Comparison of ENCODE assay signal across 9 mouse cellular contexts in the genomic region with DNA sequence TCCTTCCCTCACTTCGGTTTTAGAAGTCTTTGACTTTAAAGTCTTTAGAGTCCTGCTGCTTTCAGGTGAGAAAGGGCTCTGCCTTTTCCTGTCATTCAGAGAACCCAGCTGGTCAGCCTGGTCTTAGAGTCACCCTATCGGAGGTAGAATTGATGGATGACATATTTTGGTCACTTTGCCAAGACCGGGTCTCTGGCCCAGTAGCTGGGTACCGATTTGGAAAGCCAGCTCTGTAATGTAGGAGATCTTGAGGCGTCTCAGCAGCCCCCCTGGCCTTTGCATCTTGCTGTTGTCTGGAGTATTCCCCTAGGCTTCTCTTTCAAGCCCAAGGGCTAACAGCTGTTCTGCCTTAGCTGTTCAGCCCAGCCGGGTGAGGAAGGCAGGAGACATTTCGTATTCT. TPM values are rescaled to one million over a fixed set of nuclear protein-coding genes. Genes with fewer than 3 reads are reported as not detected.
DNase-seq lines count a peak whose midpoint lies in the region; ATAC-seq and TF ChIP-seq lines count a peak whose summit lies in the region.
"Had no signal": no experiment of that assay in that cellular context is flagged by ENCODE, and none has a peak within 500 bp of the region (broad histone marks: within the 10 kb centered on the region; RNA-seq: fewer than 3 reads in every experiment).

No protein-coding gene starts in this region.

- no peak overlapping the region for H3K27ac ChIP-seq in forebrain, embryonic 12.5 days
- no peak overlapping the region for H3K27ac ChIP-seq in neural tube, embryonic 14.5 days (ENCODE audit: low read depth, low read length)

- peak overlapping the region; percentile 81 for H3K4me2 ChIP-seq in forebrain, embryonic 12.5 days
- peak overlapping the region; percentile 63 for H3K4me2 ChIP-seq in neural tube, embryonic 14.5 days (ENCODE audit: low read depth, low read length)

- H3K4me1 ChIP-seq in erythroblast, embryonic 14.5 days (ENCODE audit: control insufficient read depth), result peaks cover 29% of the 10 kb centered on the region
- H3K4me1 ChIP-seq in G1E (ENCODE audit: insufficient read depth, low read depth, low read length), result peaks cover 39% of the 10 kb centered on the region
- peaks cover 26% of the 10 kb centered on the region for H3K4me1 ChIP-seq in forebrain, embryonic 12.5 days
- peaks cover 5% of the 10 kb centered on the region for H3K4me1 ChIP-seq in neural tube, embryonic 14.5 days (ENCODE audit: control insufficient read depth, insufficient read depth, low read length)

- 17% methylated on average over 7 of the region's 7 CpGs for WGBS in forebrain, embryonic 12.5 days
- whole genome bisulfite sequencing in neural tube, embryonic 14.5 days, result 9% methylated on average over 7 of the region's 7 CpGs

- no peak for DNase-seq in G1E (ENCODE audit: low spot score)
- peak; percentile 18 to 29 for DNase-seq in kidney, postnatal 4 days
- DNase-seq in right cerebral cortex, postnatal 14 days, result no peak
- DNase-seq in right cerebral cortex, postnatal 36 days (ENCODE audit: low spot score in 2 of 2), result no peak

- H3K4me3 ChIP-seq in erythroblast, embryonic 14.5 days (replicated peaks), result peak overlapping the region; percentile 61
- peak overlapping the region; percentile 85 for H3K4me3 ChIP-seq in G1E (ENCODE audit: low read depth, low read length)
- peak overlapping the region; percentile 40 for H3K4me3 ChIP-seq in forebrain, embryonic 12.5 days (replicated peaks)
- H3K4me3 ChIP-seq in neural tube, embryonic 14.5 days (ENCODE audit: low read depth, low read length), result peak overlapping the region; percentile 40

- no peak for TF ChIP-seq CTCF in G1E (IDR thresholded peaks at IDR 0.05; ENCODE audit: low read depth, low read length)

- no peak for ATAC-seq in erythroblast, adult 5-6 weeks (replicated peaks; ENCODE audit: low FRiP score, poor library complexity, severe bottlenecking)
- no peak for ATAC-seq in G1E (ENCODE audit: extremely low read depth, insufficient number of reproducible peaks, low FRiP score, poor library complexity, severe bottlenecking)
- no peak for ATAC-seq in forebrain, embryonic 12.5 days (ENCODE audit: low FRiP score)
- no peak for ATAC-seq in neural tube, embryonic 14.5 days (ENCODE audit: low read depth)

- H3K27me3 ChIP-seq in erythroblast, embryonic 14.5 days (ENCODE audit: control insufficient read depth), result peaks cover 10% of the 10 kb centered on the region
- H3K27me3 ChIP-seq in G1E (ENCODE audit: insufficient read depth, low read length), result no peaks in the 10 kb centered on the region
- H3K27me3 ChIP-seq in forebrain, embryonic 12.5 days, result peaks cover 15% of the 10 kb centered on the region; the same call in 1 of the 2 replicates
- no peaks in the 10 kb centered on the region for H3K27me3 ChIP-seq in neural tube, embryonic 14.5 days (ENCODE audit: control insufficient read depth, insufficient read depth, low read length)

- peak overlapping the region; percentile 58 for H3K9ac ChIP-seq in forebrain, embryonic 12.5 days
- no peak overlapping the region; the same call in 1 of the 2 replicates for H3K9ac ChIP-seq in neural tube, embryonic 14.5 days (replicated peaks; ENCODE audit: low read depth, low read length)

- H3K36me3 ChIP-seq in erythroblast, embryonic 14.5 days (ENCODE audit: control insufficient read depth), result no peaks in the 10 kb centered on the region
- H3K36me3 ChIP-seq in G1E (replicated peaks), result peaks cover 21% of the 10 kb centered on the region
- no peaks in the 10 kb centered on the region for H3K36me3 ChIP-seq in forebrain, embryonic 12.5 days (replicated peaks)
- no peaks in the 10 kb centered on the region for H3K36me3 ChIP-seq in neural tube, embryonic 14.5 days (ENCODE audit: control insufficient read depth, insufficient read depth, low read length)

- no peaks in the 10 kb centered on the region for H3K9me3 ChIP-seq in erythroblast, embryonic 14.5 days (ENCODE audit: control insufficient read depth, low read length)
- H3K9me3 ChIP-seq in G1E (replicated peaks), result no peaks in the 10 kb centered on the region
- no peaks in the 10 kb centered on the region for H3K9me3 ChIP-seq in forebrain, embryonic 12.5 days
- no peaks in the 10 kb centered on the region for H3K9me3 ChIP-seq in neural tube, embryonic 14.5 days (ENCODE audit: control insufficient read depth, low read length)

RNA-seq across cellular contexts. Expression of a gene that starts 0.6 kb away (rescaled TPM):
- 0.06 TPM in 1 of 2 replicates, not detected in the other for polyA plus RNA-seq in erythroblast, embryonic 14.5 days (2012)
- 21.7 and 22.2 TPM in 2 replicates for total RNA-seq in erythroblast, adult 5-6 weeks (2015; ENCODE audit: low replicate concordance)
- total RNA-seq in erythroblast, adult 5-6 weeks (2017; ENCODE audit: low replicate concordance), result 27.3 and 28.9 TPM in 2 replicates
- total RNA-seq in G1E (2014; fragmentation: Nextera tagmentation), result 5.4 and 5.9 TPM in 2 replicates
- 50.4 and 50.7 TPM in 2 replicates for total RNA-seq in G1E (2017)
- polyA plus RNA-seq in G1E (2012), result 6.7 and 8.2 TPM in 2 replicates
- polyA plus RNA-seq in forebrain, embryonic 12.5 days (2016; fragmentation: Nextera tagmentation; extraction: Ambion mirVana), result 1.4 and 1.8 TPM in 2 replicates
- 0.88 and 1.0 TPM in 2 replicates for polyA plus RNA-seq in neural tube, embryonic 14.5 days (2014; fragmentation: Nextera tagmentation; extraction: Ambion mirVana)

RNA-seq across cellular contexts. Expression of a gene that starts 5.0 kb away (rescaled TPM):
- polyA plus RNA-seq in erythroblast, embryonic 14.5 days (2012), result 0.01 and 0.05 TPM in 2 replicates
- 4.0 and 4.6 TPM in 2 replicates for total RNA-seq in erythroblast, adult 5-6 weeks (2015; ENCODE audit: low replicate concordance)
- 3.1 and 4.0 TPM in 2 replicates for total RNA-seq in erythroblast, adult 5-6 weeks (2017; ENCODE audit: low replicate concordance)
- total RNA-seq in G1E (2014; fragmentation: Nextera tagmentation), result 42.6 and 49.1 TPM in 2 replicates
- total RNA-seq in G1E (2017), result 5.8 and 6.6 TPM in 2 replicates
- polyA plus RNA-seq in G1E (2012), result 1.4 and 2.0 TPM in 2 replicates
- polyA plus RNA-seq in forebrain, embryonic 12.5 days (2016; fragmentation: Nextera tagmentation; extraction: Ambion mirVana), result 10.3 and 13.6 TPM in 2 replicates
- polyA plus RNA-seq in neural tube, embryonic 14.5 days (2014; fragmentation: Nextera tagmentation; extraction: Ambion mirVana), result 16.4 and 18.6 TPM in 2 replicates

RNA-seq across cellular contexts. Expression of a gene that starts 56.4 kb away (rescaled TPM):
- not detected in 2 replicates for polyA plus RNA-seq in erythroblast, embryonic 14.5 days (2012)
- not detected in 2 replicates for total RNA-seq in erythroblast, adult 5-6 weeks (2015; ENCODE audit: low replicate concordance)
- not detected in 2 replicates for total RNA-seq in erythroblast, adult 5-6 weeks (2017; ENCODE audit: low replicate concordance)
- total RNA-seq in G1E (2014; fragmentation: Nextera tagmentation) (not detected in 2 replicates), G1E (2017) (0.98 and 1.3 TPM in 2 replicates)
- 0.05 TPM in 1 of 2 replicates, not detected in the other for polyA plus RNA-seq in G1E (2012)
- polyA plus RNA-seq in forebrain, embryonic 12.5 days (2016; fragmentation: Nextera tagmentation; extraction: Ambion mirVana), result not detected in 2 replicates
- polyA plus RNA-seq in neural tube, embryonic 14.5 days (2014; fragmentation: Nextera tagmentation; extraction: Ambion mirVana), result 0.32 TPM in 1 of 2 replicates, not detected in the other

RNA-seq across cellular contexts. Expression of a gene that starts 57.1 kb away (rescaled TPM):
- not detected in 2 replicates for polyA plus RNA-seq in erythroblast, embryonic 14.5 days (2012)
- total RNA-seq in erythroblast, adult 5-6 weeks (2015; ENCODE audit: low replicate concordance), result not detected in 2 replicates
- total RNA-seq in erythroblast, adult 5-6 weeks (2017; ENCODE audit: low replicate concordance), result not detected in 2 replicates
- total RNA-seq in G1E (2014; fragmentation: Nextera tagmentation), result not detected in 2 replicates
- not detected in 2 replicates for total RNA-seq in G1E (2017)
- not detected in 2 replicates for polyA plus RNA-seq in G1E (2012)
- polyA plus RNA-seq in forebrain, embryonic 12.5 days (2016; fragmentation: Nextera tagmentation; extraction: Ambion mirVana), result not detected in 2 replicates
- not detected in 2 replicates for polyA plus RNA-seq in neural tube, embryonic 14.5 days (2014; fragmentation: Nextera tagmentation; extraction: Ambion mirVana)
- total RNA-seq: hematopoietic stem cell, adult 5-6 weeks had no signal

RNA-seq across cellular contexts. Expression of a gene that starts 60.0 kb away (rescaled TPM):
- polyA plus RNA-seq in erythroblast, embryonic 14.5 days (2012), result 0.47 and 0.51 TPM in 2 replicates
- total RNA-seq in erythroblast, adult 5-6 weeks (2015; ENCODE audit: low replicate concordance), result 42.7 and 47.0 TPM in 2 replicates
- 88.7 and 93.5 TPM in 2 replicates for total RNA-seq in erythroblast, adult 5-6 weeks (2017; ENCODE audit: low replicate concordance)
- total RNA-seq in G1E (2014; fragmentation: Nextera tagmentation) (12.2 and 13.2 TPM in 2 replicates), G1E (2017) (12.8 and 13.1 TPM in 2 replicates)
- polyA plus RNA-seq in G1E (2012), result 1.4 and 2.0 TPM in 2 replicates
- polyA plus RNA-seq in forebrain, embryonic 12.5 days (2016; fragmentation: Nextera tagmentation; extraction: Ambion mirVana), result 26.0 and 28.9 TPM in 2 replicates
- polyA plus RNA-seq in neural tube, embryonic 14.5 days (2014; fragmentation: Nextera tagmentation; extraction: Ambion mirVana), result 33.8 and 47.7 TPM in 2 replicates

Comparison
In these comparisons a context has a peak if more than half of its experiments do, and no peak if none do; other contexts are left out.
1. DNase-seq: peak in kidney, postnatal 4 days (2 of 2); none in G1E (single experiment), right cerebral cortex, postnatal 14 days (single experiment) and right cerebral cortex, postnatal 36 days (0 of 2).
2. Peak in every context shown above with its lines, with median percentiles within 50 percentile points of each other: H3K4me3 ChIP-seq.